Mouse (Mus musculus): ENCODE data around the gene Sap30.

GRCm38 (mm10) chr8:57489896-57490295 is 2.2 kb upstream of the Sap30 start:
- TF ChIP-seq POLR2A (IDR thresholded peaks at IDR 0.05; ENCODE audit: control insufficient read depth, extremely low read depth, insufficient read depth, low read length, poor library complexity) (no peak), CTCF (IDR thresholded peaks at IDR 0.05; ENCODE audit: borderline replicate concordance, control insufficient read depth, extremely low read depth, insufficient read depth, low read length, poor library complexity) (no peak)
